Mouse (Mus musculus): ENCODE measurements at regions not wholly inside any gene's neighbourhood (a gene's known extent, or its start where the extent isn't known, plus 50 kb on each side); places are given as distances from the start of the nearest gene placed in this dataset.

DNA sequence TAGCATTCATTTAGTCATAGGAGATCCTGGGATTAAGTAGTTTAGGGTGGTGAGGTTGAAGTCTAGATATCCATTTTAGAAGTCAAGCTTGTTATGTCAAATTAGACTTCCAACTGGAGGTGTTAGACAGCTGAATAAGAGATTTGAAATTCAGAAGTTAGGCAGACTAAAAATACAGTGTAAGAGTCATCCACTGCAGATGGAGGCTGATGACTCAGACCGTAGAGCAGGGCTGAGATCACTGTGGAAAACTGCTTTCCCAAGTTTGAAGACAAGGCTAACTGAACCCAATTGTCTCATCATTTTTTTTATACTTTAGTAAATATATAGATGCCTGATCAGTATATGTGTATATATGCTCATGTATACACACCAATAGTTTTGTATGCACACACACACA lies 738.8 kb upstream of the Nrsn1 start:
- TF ChIP-seq POLR2A (IDR thresholded peaks at IDR 0.05; ENCODE audit: insufficient read length, low read depth) (no peak), MYOG (IDR thresholded peaks at IDR 0.05; ENCODE audit: control insufficient read depth in 1 of 3, insufficient read depth in 1 of 3, insufficient read length in 2 of 3, low read depth in 2 of 3) (no peak), E2F4 (IDR thresholded peaks at IDR 0.05; ENCODE audit: insufficient read depth) (no peak), CEBPB (IDR thresholded peaks at IDR 0.05; ENCODE audit: insufficient read depth, poor library complexity, severe bottlenecking) (no peak), MYOD1 (IDR thresholded peaks at IDR 0.05; ENCODE audit: control insufficient read depth in 1 of 3, insufficient read length in 2 of 3, low read depth in 2 of 3) (no peak), TCF12 (IDR thresholded peaks at IDR 0.05; ENCODE audit: insufficient read depth, poor library complexity, severe bottlenecking) (no peak), SRF (IDR thresholded peaks at IDR 0.05; ENCODE audit: control insufficient read depth, insufficient read length, low read depth) (no peak), POLR2AphosphoS2 (IDR thresholded peaks at IDR 0.05; ENCODE audit: insufficient read length, low read depth) (no peak), REST (IDR thresholded peaks at IDR 0.05; ENCODE audit: insufficient read depth, insufficient read length) (no peak), TCF3 (IDR thresholded peaks at IDR 0.05; ENCODE audit: insufficient read length, low read depth) (no peak), USF1 (IDR thresholded peaks at IDR 0.05; ENCODE audit: low read depth) (no peak), MAX (IDR thresholded peaks at IDR 0.05; ENCODE audit: low read depth) (no peak)
- no peaks in the 10 kb centered on the region for H3K36me3 ChIP-seq (ENCODE audit: control insufficient read depth, insufficient read depth)
- no peaks in the 10 kb centered on the region for H3K79me2 ChIP-seq (ENCODE audit: control insufficient read depth, insufficient read depth)
- peak overlapping the region; percentile 35 for H3K4me2 ChIP-seq (ENCODE audit: low read depth)
- no peaks in the 10 kb centered on the region for H3K27me3 ChIP-seq (ENCODE audit: control insufficient read depth, insufficient read depth, insufficient read length)
- no peak overlapping the region for H3K4me3 ChIP-seq
- H3ac ChIP-seq (ENCODE audit: control insufficient read depth, insufficient read length) = no peak overlapping the region

DNA sequence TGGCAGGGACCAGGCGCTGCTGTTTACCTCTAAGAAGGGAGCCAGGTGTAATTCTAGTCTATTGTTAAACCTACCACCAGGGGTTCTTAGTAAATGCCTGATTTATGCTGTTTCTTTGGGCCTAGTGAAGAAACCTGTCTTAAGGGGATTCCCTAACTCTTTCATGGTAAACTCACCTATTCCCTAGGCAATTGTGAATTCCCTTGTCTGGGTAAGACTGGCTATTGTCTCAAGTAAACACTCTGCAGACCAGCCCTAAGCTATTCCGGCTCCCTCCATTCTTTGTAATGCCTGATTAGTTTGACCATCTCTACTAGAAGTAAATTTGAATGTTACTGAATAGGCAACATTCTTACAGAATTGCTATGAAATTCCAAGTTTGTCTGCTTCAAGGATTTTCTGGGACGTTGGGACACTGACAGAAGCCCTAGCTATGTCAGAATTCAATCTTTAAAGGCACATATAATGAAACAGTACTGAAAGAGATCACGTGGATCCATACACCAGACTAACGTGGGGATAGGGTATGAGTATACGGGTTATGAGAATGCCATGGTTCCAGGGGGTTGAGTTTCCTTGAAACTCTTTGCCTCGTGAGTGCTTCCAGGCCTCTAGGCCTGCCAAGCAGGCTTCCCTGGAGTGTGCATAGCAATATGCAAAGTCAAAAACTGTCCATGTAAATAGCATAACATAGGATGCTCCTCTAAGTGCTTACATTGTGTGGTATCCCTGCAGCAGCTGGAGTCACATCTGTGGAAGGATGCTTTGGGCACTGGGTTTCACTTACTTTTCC lies 734.7 kb upstream of the Nrsn1 start:
- H3K27me3 ChIP-seq (ENCODE audit: control insufficient read depth, insufficient read depth, insufficient read length) = no peaks in the 10 kb centered on the region
- no peaks in the 10 kb centered on the region for H3K79me2 ChIP-seq (ENCODE audit: control insufficient read depth, insufficient read depth)
- no peak overlapping the region for H3K4me2 ChIP-seq (ENCODE audit: low read depth)
- no peak overlapping the region for H3ac ChIP-seq (ENCODE audit: control insufficient read depth, insufficient read length)
- no peak overlapping the region for H3K4me3 ChIP-seq
- TF ChIP-seq USF1 (IDR thresholded peaks at IDR 0.05; ENCODE audit: low read depth) = no peak
- TF ChIP-seq MAX (IDR thresholded peaks at IDR 0.05; ENCODE audit: low read depth) = no peak
- no peak for TF ChIP-seq SRF (IDR thresholded peaks at IDR 0.05; ENCODE audit: control insufficient read depth, insufficient read length, low read depth)
- no peak for TF ChIP-seq POLR2A (IDR thresholded peaks at IDR 0.05; ENCODE audit: insufficient read length, low read depth)
- no peaks in the 10 kb centered on the region for H3K36me3 ChIP-seq (ENCODE audit: control insufficient read depth, insufficient read depth)

DNA sequence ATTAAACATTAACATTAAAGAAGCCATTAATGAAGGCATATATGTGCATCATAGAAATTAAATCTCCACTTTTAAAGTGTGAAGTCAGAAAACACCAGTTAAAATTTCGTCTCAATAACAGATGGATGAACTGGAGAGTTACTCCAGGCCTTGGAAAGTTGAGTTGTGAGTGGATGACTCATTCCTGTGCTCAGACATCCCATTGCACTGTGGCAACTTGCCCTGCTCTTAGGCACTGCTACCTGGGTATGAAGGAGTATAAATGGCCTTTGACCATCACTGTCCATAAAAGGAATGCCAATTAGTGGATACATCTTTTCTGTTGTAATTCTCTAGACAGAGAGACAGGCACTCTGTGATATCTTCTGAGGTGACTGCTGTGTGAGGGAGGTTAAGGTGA lies 723.2 kb upstream of the Nrsn1 start:
- no peaks in the 10 kb centered on the region for H3K36me3 ChIP-seq (ENCODE audit: control insufficient read depth, insufficient read depth)
- no peak overlapping the region for H3K4me2 ChIP-seq (ENCODE audit: low read depth)
- no peaks in the 10 kb centered on the region for H3K79me2 ChIP-seq (ENCODE audit: control insufficient read depth, insufficient read depth)
- no peaks in the 10 kb centered on the region for H3K27me3 ChIP-seq (ENCODE audit: control insufficient read depth, insufficient read depth, insufficient read length)
- TF ChIP-seq MAX (IDR thresholded peaks at IDR 0.05; ENCODE audit: low read depth) (no peak), POLR2A (IDR thresholded peaks at IDR 0.05; ENCODE audit: insufficient read length, low read depth) (no peak), SRF (IDR thresholded peaks at IDR 0.05; ENCODE audit: control insufficient read depth, insufficient read length, low read depth) (no peak), CEBPB (IDR thresholded peaks at IDR 0.05; ENCODE audit: insufficient read depth, poor library complexity, severe bottlenecking) (no peak), TCF12 (IDR thresholded peaks at IDR 0.05; ENCODE audit: insufficient read depth, poor library complexity, severe bottlenecking) (no peak), MYOG (IDR thresholded peaks at IDR 0.05; ENCODE audit: control insufficient read depth in 1 of 3, insufficient read depth in 1 of 3, insufficient read length in 2 of 3, low read depth in 2 of 3) (no peak), E2F4 (IDR thresholded peaks at IDR 0.05; ENCODE audit: insufficient read depth) (no peak), POLR2AphosphoS2 (IDR thresholded peaks at IDR 0.05; ENCODE audit: insufficient read length, low read depth) (no peak), REST (IDR thresholded peaks at IDR 0.05; ENCODE audit: insufficient read depth, insufficient read length) (no peak), TCF3 (IDR thresholded peaks at IDR 0.05; ENCODE audit: insufficient read length, low read depth) (no peak), USF1 (IDR thresholded peaks at IDR 0.05; ENCODE audit: low read depth) (no peak)
- H3ac ChIP-seq (ENCODE audit: control insufficient read depth, insufficient read length) = no peak overlapping the region
- H3K4me3 ChIP-seq = no peak overlapping the region

DNA sequence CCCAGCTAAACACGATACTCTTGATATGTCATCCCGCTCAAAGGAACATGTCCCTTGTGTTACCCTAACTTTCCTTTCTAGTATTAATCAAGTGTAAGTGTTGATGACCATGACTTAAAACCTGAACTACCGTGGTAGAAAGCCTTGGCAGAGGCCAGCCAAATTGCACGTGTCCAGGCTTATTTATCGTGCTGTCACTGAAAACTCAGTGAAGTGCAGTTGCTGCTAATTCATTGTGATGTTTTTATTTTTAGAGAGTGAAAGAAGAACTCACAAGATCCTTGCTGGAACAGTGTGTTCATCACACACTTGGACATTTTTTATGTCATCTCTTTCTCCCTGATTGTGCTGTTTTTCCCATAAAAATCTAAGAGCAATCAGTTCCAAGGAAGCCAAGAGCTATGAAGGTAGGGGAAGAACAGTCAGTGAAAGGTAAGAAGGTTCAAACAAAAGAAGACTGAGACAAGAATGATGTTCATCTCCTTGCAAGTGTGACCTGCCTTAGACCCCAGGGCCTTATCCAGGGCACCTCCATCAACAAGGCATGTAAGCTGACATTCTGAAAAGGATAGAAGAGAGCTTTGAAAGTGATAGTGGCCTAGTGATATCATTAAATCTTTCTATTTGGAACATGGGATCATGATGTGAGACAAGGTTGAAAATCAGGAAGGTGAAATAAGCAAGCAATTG lies 718.9 kb upstream of the Nrsn1 start:
- Histone ChIP-seq H3K4me2 (ENCODE audit: low read depth) (no peak overlapping the region), H3K4me3 (no peak overlapping the region), H3K27me3 (ENCODE audit: control insufficient read depth, insufficient read depth, insufficient read length) (no peaks in the 10 kb centered on the region), H3ac (ENCODE audit: control insufficient read depth, insufficient read length) (no peak overlapping the region), H3K79me2 (ENCODE audit: control insufficient read depth, insufficient read depth) (no peaks in the 10 kb centered on the region), H3K36me3 (ENCODE audit: control insufficient read depth, insufficient read depth) (no peaks in the 10 kb centered on the region)
- TF ChIP-seq USF1 (IDR thresholded peaks at IDR 0.05; ENCODE audit: low read depth) = no peak
- no peak for TF ChIP-seq TCF3 (IDR thresholded peaks at IDR 0.05; ENCODE audit: insufficient read length, low read depth)
- no peak for TF ChIP-seq MYOG (IDR thresholded peaks at IDR 0.05; ENCODE audit: control insufficient read depth in 1 of 3, insufficient read depth in 1 of 3, insufficient read length in 2 of 3, low read depth in 2 of 3)
- TF ChIP-seq REST (IDR thresholded peaks at IDR 0.05; ENCODE audit: insufficient read depth, insufficient read length) = no peak
- no peak for TF ChIP-seq POLR2AphosphoS2 (IDR thresholded peaks at IDR 0.05; ENCODE audit: insufficient read length, low read depth)
- no peak for TF ChIP-seq POLR2A (IDR thresholded peaks at IDR 0.05; ENCODE audit: insufficient read length, low read depth)
- TF ChIP-seq TCF12 (IDR thresholded peaks at IDR 0.05; ENCODE audit: insufficient read depth, poor library complexity, severe bottlenecking) = no peak

DNA sequence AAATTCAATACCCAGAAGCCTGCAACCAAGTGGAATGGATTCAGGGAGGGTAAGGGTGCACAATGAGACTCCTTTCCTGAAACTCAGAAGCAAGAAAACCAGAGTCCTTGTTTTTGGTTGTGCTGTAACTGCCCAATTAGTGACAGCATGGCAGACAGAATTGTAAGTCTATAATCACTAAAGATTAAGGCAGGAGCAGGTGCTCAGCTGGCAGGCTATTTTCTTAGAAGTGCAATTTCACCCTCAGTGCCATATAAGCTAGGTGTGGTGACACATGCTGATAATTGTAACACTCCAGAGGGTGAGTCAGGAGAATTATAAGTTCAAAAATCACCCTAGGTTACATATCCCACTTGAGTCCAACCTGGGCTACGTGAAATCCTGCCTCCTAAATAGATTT lies 714.2 kb upstream of the Nrsn1 start:
- Histone ChIP-seq H3K79me2 (ENCODE audit: control insufficient read depth, insufficient read depth) (no peaks in the 10 kb centered on the region), H3K4me2 (ENCODE audit: low read depth) (no peak overlapping the region), H3K27me3 (ENCODE audit: control insufficient read depth, insufficient read depth, insufficient read length) (no peaks in the 10 kb centered on the region), H3ac (ENCODE audit: control insufficient read depth, insufficient read length) (no peak overlapping the region), H3K36me3 (ENCODE audit: control insufficient read depth, insufficient read depth) (no peaks in the 10 kb centered on the region), H3K4me3 (no peak overlapping the region)
- TF ChIP-seq SRF (IDR thresholded peaks at IDR 0.05; ENCODE audit: control insufficient read depth, insufficient read length, low read depth) (no peak), MAX (IDR thresholded peaks at IDR 0.05; ENCODE audit: low read depth) (no peak), MYOD1 (IDR thresholded peaks at IDR 0.05; ENCODE audit: control insufficient read depth in 1 of 3, insufficient read length in 2 of 3, low read depth in 2 of 3) (no peak), USF1 (IDR thresholded peaks at IDR 0.05; ENCODE audit: low read depth) (no peak), MYOG (IDR thresholded peaks at IDR 0.05; ENCODE audit: control insufficient read depth in 1 of 3, insufficient read depth in 1 of 3, insufficient read length in 2 of 3, low read depth in 2 of 3) (no peak), POLR2AphosphoS2 (IDR thresholded peaks at IDR 0.05; ENCODE audit: insufficient read length, low read depth) (no peak)

All from myocyte (in vitro differentiated cells).